Mouse (Mus musculus): Measurements from ENCODE around the gene Slain1. TPM values are rescaled to one million over a fixed set of nuclear protein-coding genes. Genes with fewer than 3 reads are reported as not detected.

The Slain1 gene
- polyA plus RNA-seq, 2 experiments, result 0.22 to 0.27 TPM

GRCm38 (mm10) chr14:103621207-103621606 lies 28.8 kb upstream of the Slain1 start:
- WGBS (ENCODE audit: insufficient replicate concordance), result 55% methylated on average over 2 of the region's 2 CpGs
- ATAC-seq (ENCODE audit: insufficient read depth), result no peak
- no peak overlapping the region for H3K4me3 ChIP-seq (ENCODE audit: insufficient read depth in 1 of 2, low read depth in 2 of 2, low read length in 2 of 2)

GRCm38 (mm10) chr14:103626100-103626499 lies 23.9 kb upstream of the Slain1 start:
- Histone ChIP-seq H3K27ac (no peak overlapping the region), H3K9ac (replicated peaks) (no peak overlapping the region), H3K4me2 (ENCODE audit: low read depth) (no peak overlapping the region), H3K4me1 (replicated peaks; ENCODE audit: control insufficient read depth in 2 of 2, insufficient read depth in 2 of 2, low read length in 1 of 2) (no peaks in the 10 kb centered on the region), H3K27me3 (ENCODE audit: control insufficient read depth, insufficient read depth, low read length) (no peaks in the 10 kb centered on the region), H3K4me3 (ENCODE audit: insufficient read depth in 1 of 2, low read depth in 2 of 2, low read length in 2 of 2) (no peak overlapping the region), H3K36me3 (replicated peaks; ENCODE audit: control insufficient read depth, insufficient read depth, low read depth) (no peaks in the 10 kb centered on the region), H3K9me3 (ENCODE audit: control insufficient read depth, low read length) (no peaks in the 10 kb centered on the region)
- WGBS (ENCODE audit: insufficient replicate concordance), result 60% methylated on average over 6 of the region's 6 CpGs
- TF ChIP-seq CTCF (IDR thresholded peaks at IDR 0.05; ENCODE audit: low read depth), result no peak
- no peak for TF ChIP-seq EP300 (IDR thresholded peaks at IDR 0.05; ENCODE audit: low read depth)
- DNase-seq (ENCODE audit: low read depth in 3 of 3, low spot score in 3 of 3), result no peak
- no peak for ATAC-seq (ENCODE audit: insufficient read depth)

More at GRCm38 (mm10) chr14:103621207-103621606, 28.8 kb upstream of the Slain1 start:
- DNase-seq (ENCODE audit: low read depth in 3 of 3, low spot score in 3 of 3), result no peak
- H3K9ac ChIP-seq (replicated peaks), result no peak overlapping the region
- no peak overlapping the region for H3K27ac ChIP-seq
- TF ChIP-seq CTCF (IDR thresholded peaks at IDR 0.05; ENCODE audit: low read depth) (no peak), EP300 (IDR thresholded peaks at IDR 0.05; ENCODE audit: low read depth) (no peak)
- no peaks in the 10 kb centered on the region for H3K36me3 ChIP-seq (replicated peaks; ENCODE audit: control insufficient read depth, insufficient read depth, low read depth)
- H3K4me2 ChIP-seq (ENCODE audit: low read depth), result no peak overlapping the region
- H3K27me3 ChIP-seq (ENCODE audit: control insufficient read depth, insufficient read depth, low read length), result no peaks in the 10 kb centered on the region
- H3K9me3 ChIP-seq (ENCODE audit: control insufficient read depth, low read length), result no peaks in the 10 kb centered on the region
- no peaks in the 10 kb centered on the region for H3K4me1 ChIP-seq (replicated peaks; ENCODE audit: control insufficient read depth in 2 of 2, insufficient read depth in 2 of 2, low read length in 1 of 2)

- no peak for ATAC-seq (ENCODE audit: insufficient read depth)
- WGBS (ENCODE audit: insufficient replicate concordance), result 70% methylated on average over 7 of the region's 7 CpGs
- H3K4me3 ChIP-seq (ENCODE audit: insufficient read depth in 1 of 2, low read depth in 2 of 2, low read length in 2 of 2), result no peak overlapping the region
- H3K9me3 ChIP-seq (ENCODE audit: control insufficient read depth, low read length), result no peaks in the 10 kb centered on the region
- no peaks in the 10 kb centered on the region for H3K4me1 ChIP-seq (replicated peaks; ENCODE audit: control insufficient read depth in 2 of 2, insufficient read depth in 2 of 2, low read length in 1 of 2)
- DNase-seq (ENCODE audit: low read depth in 3 of 3, low spot score in 3 of 3), result no peak
- no peak overlapping the region for H3K27ac ChIP-seq
- TF ChIP-seq CTCF (IDR thresholded peaks at IDR 0.05; ENCODE audit: low read depth) (no peak), EP300 (IDR thresholded peaks at IDR 0.05; ENCODE audit: low read depth) (no peak)
- H3K36me3 ChIP-seq (replicated peaks; ENCODE audit: control insufficient read depth, insufficient read depth, low read depth), result no peaks in the 10 kb centered on the region
- no peaks in the 10 kb centered on the region for H3K27me3 ChIP-seq (ENCODE audit: control insufficient read depth, insufficient read depth, low read length)
- no peak overlapping the region for H3K9ac ChIP-seq (replicated peaks)
- no peak overlapping the region for H3K4me2 ChIP-seq (ENCODE audit: low read depth)
These were observed 20.2 kb upstream of the Slain1 start for GRCm38 (mm10) chr14:103629639-103630364.

GRCm38 (mm10) chr14:103630545-103630944 lies 19.5 kb upstream of the Slain1 start:
- peak; percentile 36; the same call in 1 of the 2 replicates for TF ChIP-seq CTCF (IDR thresholded peaks at IDR 0.05; ENCODE audit: low read depth)
- TF ChIP-seq EP300 (IDR thresholded peaks at IDR 0.05; ENCODE audit: low read depth), result no peak
- H3K9me3 ChIP-seq (ENCODE audit: control insufficient read depth, low read length), result no peaks in the 10 kb centered on the region
- no peak overlapping the region for H3K4me2 ChIP-seq (ENCODE audit: low read depth)
- no peak overlapping the region for H3K9ac ChIP-seq (replicated peaks)
- no peak overlapping the region for H3K4me3 ChIP-seq (ENCODE audit: insufficient read depth in 1 of 2, low read depth in 2 of 2, low read length in 2 of 2)
- H3K36me3 ChIP-seq (replicated peaks; ENCODE audit: control insufficient read depth, insufficient read depth, low read depth), result no peaks in the 10 kb centered on the region
- H3K27me3 ChIP-seq (ENCODE audit: control insufficient read depth, insufficient read depth, low read length), result no peaks in the 10 kb centered on the region
- H3K27ac ChIP-seq, result no peak overlapping the region
- DNase-seq (ENCODE audit: low read depth in 3 of 3, low spot score in 3 of 3) (no peak), ATAC-seq (ENCODE audit: insufficient read depth) (no peak)
- 70% methylated on average over 8 of the region's 8 CpGs for WGBS (ENCODE audit: insufficient replicate concordance)
- no peaks in the 10 kb centered on the region for H3K4me1 ChIP-seq (replicated peaks; ENCODE audit: control insufficient read depth in 2 of 2, insufficient read depth in 2 of 2, low read length in 1 of 2)

- ATAC-seq (ENCODE audit: insufficient read depth), result no peak
- no peak for TF ChIP-seq CTCF (IDR thresholded peaks at IDR 0.05; ENCODE audit: low read depth)
- no peak for TF ChIP-seq EP300 (IDR thresholded peaks at IDR 0.05; ENCODE audit: low read depth)
- DNase-seq (ENCODE audit: low read depth in 3 of 3, low spot score in 3 of 3), result no peak
- H3K4me3 ChIP-seq (ENCODE audit: insufficient read depth in 1 of 2, low read depth in 2 of 2, low read length in 2 of 2), result no peak overlapping the region
- H3K9ac ChIP-seq (replicated peaks), result no peak overlapping the region
- no peaks in the 10 kb centered on the region for H3K36me3 ChIP-seq (replicated peaks; ENCODE audit: control insufficient read depth, insufficient read depth, low read depth)
- no peak overlapping the region for H3K27ac ChIP-seq
- H3K4me1 ChIP-seq (replicated peaks; ENCODE audit: control insufficient read depth in 2 of 2, insufficient read depth in 2 of 2, low read length in 1 of 2), result no peaks in the 10 kb centered on the region; a peak in 1 of 4 replicates
- H3K9me3 ChIP-seq (ENCODE audit: control insufficient read depth, low read length), result no peaks in the 10 kb centered on the region
- H3K27me3 ChIP-seq (ENCODE audit: control insufficient read depth, insufficient read depth, low read length), result peaks cover 3% of the 10 kb centered on the region; the same call in 1 of the 2 replicates
- no peak overlapping the region for H3K4me2 ChIP-seq (ENCODE audit: low read depth)
- 56% methylated on average over 3 of the region's 3 CpGs for WGBS (ENCODE audit: insufficient replicate concordance)
These were observed 6.1 kb upstream of the Slain1 start for GRCm38 (mm10) chr14:103643933-103644332.
